Mouse (Mus musculus) kidney, adult 2 months (tissue): ENCODE results near the gene Prex1.

ENCODE experiments used
- CTCF ChIP-seq: fragments of 200-500 bp; conservative IDR thresholded peaks from 2 replicates; pipeline ENCODE4 v1.5.1; 2011; ENCODE audit warnings: low read depth, mild to moderate bottlenecking, control low read depth, low read length, moderate library complexity, mixed read lengths; ENCODE audit not compliant: insufficient read depth, insufficient read length
- POLR2A ChIP-seq: fragments of 200-500 bp; IDR thresholded peaks from one replicate; pipeline ENCODE4 v1.6.1; 2011; ENCODE audit warnings: low read depth, low read length, control low read depth

GRCm38 (mm10) chr2:166701248-166702112 lies 12.2 kb downstream of the Prex1 start:
- TF ChIP-seq POLR2A (no peak), CTCF (no peak)
